Mouse (Mus musculus) T-helper 1 cell (primary cell): ENCODE results near the gene Zfp981.
"Not testable (repeated sequence)": the region's sequence is repeated elsewhere in the genome, so short reads cannot be mapped to it uniquely, and the experiment has no call there.

Experiments used
- in situ Hi-C: fragments of 300-600 bp; cut with MboI, MseI; formaldehyde crosslinking; loops from one replicate; pipeline ENCODE4 v1.15.1; 2025; ENCODE audit warnings: high pct_unique_total_duplicates

The Zfp981 gene

DNA sequence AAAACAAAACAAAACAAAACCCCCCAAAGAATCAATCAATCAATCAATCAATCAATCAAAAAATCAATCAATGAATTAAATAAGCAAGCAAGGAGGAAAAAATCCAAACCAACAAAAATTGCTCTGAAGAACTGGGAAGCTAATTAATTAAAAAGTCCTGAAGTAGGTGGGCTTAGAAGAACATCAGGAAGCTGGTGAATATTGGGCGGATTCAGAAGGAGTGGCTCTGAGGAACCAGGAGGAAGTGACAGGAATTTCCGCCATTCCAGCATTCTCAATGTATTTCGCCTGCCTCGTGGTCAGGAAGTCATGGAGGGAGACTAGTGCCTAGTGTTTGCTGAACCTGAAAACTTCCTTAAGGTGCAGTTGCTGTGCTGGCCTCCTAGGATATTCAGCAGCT, at the start of gene Zfp981:
Zfp981 (plus strand) TSS at position 301 of the 400 bp plus-strand sequence.
- in situ Hi-C loops: not testable (repeated sequence)

DNA sequence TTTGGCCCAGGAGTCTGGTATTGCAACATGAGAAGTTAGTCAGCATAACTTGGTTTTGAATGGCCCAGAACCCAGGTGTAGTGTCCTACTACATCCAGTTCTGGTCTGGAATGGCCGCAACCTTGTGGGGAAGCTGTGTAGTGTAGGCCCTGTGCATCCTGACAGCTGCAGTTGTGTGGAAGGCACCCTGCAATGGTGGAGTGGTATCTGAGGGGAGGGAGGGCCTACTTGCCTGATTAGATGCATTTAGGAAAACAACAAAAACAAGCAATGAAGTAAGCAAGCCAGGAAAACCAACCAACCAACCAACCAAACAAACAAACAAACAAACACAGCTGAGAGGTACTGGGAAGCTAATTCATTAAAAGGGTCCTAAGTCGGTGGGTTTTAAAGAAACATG, 49.3 kb upstream of the Zfp981 start:
- in situ Hi-C loops: not testable (repeated sequence)

- in situ Hi-C loops: not testable (repeated sequence)
Measured at GRCm38 (mm10) chr4:146454170-146454569, 47.7 kb upstream of the Zfp981 start.

- in situ Hi-C loops: loop anchor here (5.0 kb wide), 3 partner anchors 283 to 717 kb away; no protein-coding TSS in a partner anchor
Measured at GRCm38 (mm10) chr4:146454896-146455295, 46.9 kb upstream of the Zfp981 start.

DNA sequence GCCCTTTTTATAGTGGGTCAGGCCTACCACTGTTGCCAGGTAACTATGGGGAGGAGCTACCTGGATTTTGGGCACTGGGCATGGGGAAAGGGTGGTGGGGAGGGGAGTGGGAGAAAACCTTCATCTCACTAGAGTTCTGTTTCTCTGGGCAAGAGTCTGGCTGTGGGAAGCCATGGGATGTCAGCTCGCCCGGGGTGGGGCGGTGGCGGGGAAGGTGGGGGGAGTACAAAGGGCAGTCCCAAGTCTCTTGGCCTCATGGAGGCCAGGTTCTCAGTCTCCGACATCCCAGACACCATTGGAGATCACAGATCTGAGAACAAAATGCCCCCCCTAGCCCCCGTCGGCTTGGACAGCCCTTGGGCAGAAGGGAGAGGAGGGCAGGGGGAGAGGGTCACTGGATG, 46.5 kb upstream of the Zfp981 start:
- in situ Hi-C loops: loop anchor here (5.0 kb wide), 3 partner anchors 283 to 717 kb away; no protein-coding TSS in a partner anchor

DNA sequence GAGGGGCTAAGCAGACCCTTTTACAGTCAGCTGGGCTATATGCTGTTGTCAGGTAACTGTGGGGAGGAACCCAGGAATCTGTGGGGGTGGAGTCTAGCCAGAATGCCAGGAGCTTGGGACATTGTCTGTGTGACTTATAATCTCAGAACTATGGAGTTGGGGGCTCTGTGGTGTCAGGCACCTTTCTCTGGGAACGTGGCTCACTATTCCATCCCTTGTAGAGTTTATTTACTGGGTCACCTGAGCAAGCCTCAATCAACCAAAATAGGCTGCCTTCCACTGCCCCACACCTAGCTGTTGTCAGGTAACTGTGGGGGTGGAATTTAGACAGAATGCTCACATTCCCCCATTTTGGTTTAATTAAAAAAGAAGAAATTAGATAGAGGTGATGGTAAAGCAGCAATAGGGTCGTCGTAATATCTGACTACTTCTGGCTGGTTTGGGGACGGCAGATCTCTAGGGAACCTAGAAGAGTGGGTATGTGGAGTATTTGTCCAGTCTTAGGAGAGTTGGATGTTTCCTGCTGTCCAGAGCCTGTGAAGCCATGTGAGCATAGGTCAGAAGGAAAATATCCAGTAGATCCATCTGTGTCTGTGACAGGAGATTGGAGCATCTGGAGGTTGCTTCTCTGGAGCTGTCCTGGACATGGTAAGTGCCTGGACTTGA, 45.6 kb upstream of the Zfp981 start:
- in situ Hi-C loops: loop anchor here (5.0 kb wide), 3 partner anchors 284 to 716 kb away; no protein-coding TSS in a partner anchor

GRCm38 (mm10) chr4:146457126-146457525, 44.7 kb upstream of the Zfp981 start:
- in situ Hi-C loops: loop anchor here (5.0 kb wide), 3 partner anchors 285 to 715 kb away; no protein-coding TSS in a partner anchor

GRCm38 (mm10) chr4:146457720-146458119, 44.1 kb upstream of the Zfp981 start:
- in situ Hi-C loops: loop anchor here (5.0 kb wide), 3 partner anchors 285 to 715 kb away; no protein-coding TSS in a partner anchor

- in situ Hi-C loops: loop anchor here (5.0 kb wide), 3 partner anchors 288 to 712 kb away; no protein-coding TSS in a partner anchor
Measured at GRCm38 (mm10) chr4:146459822-146460221, 42.0 kb upstream of the Zfp981 start.

- in situ Hi-C loops: not testable (repeated sequence)
Measured at GRCm38 (mm10) chr4:146460685-146461084, 41.1 kb upstream of the Zfp981 start.

DNA sequence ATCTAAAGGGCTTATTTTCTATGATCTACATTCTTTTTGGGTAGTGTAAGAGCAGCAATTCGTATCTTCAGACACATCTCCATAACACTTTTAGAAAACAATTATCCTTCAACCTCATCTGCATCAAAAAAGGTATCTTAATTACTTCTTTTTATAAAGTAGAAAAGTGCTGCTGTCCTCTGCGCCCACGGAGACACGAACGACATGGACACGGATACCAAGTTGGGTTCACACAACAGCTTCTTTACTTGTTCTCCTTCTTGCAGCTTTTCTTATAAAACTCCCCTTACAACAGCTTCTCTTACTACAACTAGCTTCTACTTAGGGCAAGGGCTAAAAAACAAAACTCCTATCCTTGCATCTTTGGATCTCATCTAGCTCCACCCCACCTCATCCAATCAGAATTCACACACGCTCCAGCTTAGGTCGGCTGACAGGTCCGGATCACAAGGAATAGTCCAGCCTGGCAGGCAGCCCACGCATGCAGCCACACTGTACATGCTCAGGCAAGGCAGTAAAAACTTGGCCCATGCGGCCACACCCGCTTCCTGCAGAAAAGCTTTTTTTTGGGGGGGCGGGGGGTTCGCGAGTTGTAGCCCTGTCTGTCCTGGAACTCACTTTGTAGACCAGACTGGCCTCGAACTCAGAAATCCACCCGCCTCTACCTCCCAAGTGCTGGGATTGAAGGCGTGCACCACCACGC, 38.0 kb upstream of the Zfp981 start:
- in situ Hi-C loops: not testable (repeated sequence)

DNA sequence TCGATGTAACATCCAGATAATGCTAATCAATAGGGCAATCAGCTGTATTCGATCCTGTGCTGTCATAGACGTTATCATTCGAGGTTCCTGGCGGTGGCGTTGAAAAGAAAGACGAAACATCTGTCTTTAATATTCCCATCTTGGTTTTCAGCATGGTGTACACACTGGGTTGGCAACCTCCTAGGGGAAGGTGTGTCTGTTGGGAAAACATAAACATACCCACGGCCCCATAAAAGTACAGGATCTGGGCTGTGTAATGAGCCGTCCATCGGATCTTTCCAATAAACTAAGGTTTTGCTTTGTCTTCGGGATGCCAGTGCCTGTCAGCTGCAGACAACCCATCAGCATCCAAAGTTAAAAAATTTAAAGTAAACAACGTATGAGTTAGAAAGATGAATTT, 31.8 kb upstream of the Zfp981 start:
- in situ Hi-C loops: not testable (repeated sequence)

- in situ Hi-C loops: not testable (repeated sequence)
Measured at GRCm38 (mm10) chr4:146474181-146474580, 27.6 kb upstream of the Zfp981 start.

GRCm38 (mm10) chr4:146474716-146475676, 26.8 kb upstream of the Zfp981 start:
- in situ Hi-C loops: loop anchor here (25.0 kb wide), 1 partner anchor 413 kb away; no protein-coding TSS in a partner anchor

GRCm38 (mm10) chr4:146476260-146476659, 25.6 kb upstream of the Zfp981 start:
- in situ Hi-C loops: loop anchor here (25.0 kb wide), 1 partner anchor 414 kb away; no protein-coding TSS in a partner anchor

- in situ Hi-C loops: loop anchor here (25.0 kb wide), 1 partner anchor 415 kb away; no protein-coding TSS in a partner anchor
Measured at GRCm38 (mm10) chr4:146476959-146477358, 24.9 kb upstream of the Zfp981 start.

- in situ Hi-C loops: loop anchor here (5.0 to 25.0 kb wide), 6 partner anchors 324 to 1252 kb away; no protein-coding TSS in a partner anchor
Measured at GRCm38 (mm10) chr4:146480376-146481096, 21.3 kb upstream of the Zfp981 start.

- in situ Hi-C loops: loop anchor here (5.0 to 25.0 kb wide), 6 partner anchors 322 to 1250 kb away; no protein-coding TSS in a partner anchor
Measured at GRCm38 (mm10) chr4:146482546-146482945, 19.3 kb upstream of the Zfp981 start.

GRCm38 (mm10) chr4:146483571-146484280, 18.1 kb upstream of the Zfp981 start:
- in situ Hi-C loops: loop anchor here (5.0 to 25.0 kb wide), 6 partner anchors 321 to 1249 kb away; no protein-coding TSS in a partner anchor
